Mouse (Mus musculus) heart, adult 10 weeks (tissue): ENCODE results near the gene Agap3. TPM values are rescaled to one million over a fixed set of nuclear protein-coding genes. Genes with fewer than 3 reads are reported as not detected.

ENCODE experiments used
- polyA plus RNA-seq: library from polyadenylated mRNA; stranded (reverse); fragments of 350-450 nt; fragmentation: Illumina TruSeq; extraction: RNeasy Lipid Tissue Mini Kit (QIAGEN cat#74804); gene quantifications from one replicate; pipeline ENCODE4 v1.2.3, GENCODE M21; 2014; ENCODE audit warnings: low read depth, low replicate concordance

Gene Agap3
- polyA plus RNA-seq, result 83.9 TPM

GRCm38 (mm10) chr5:24452030-24452690 is at the start of gene Agap3:
Agap3 (plus strand) TSS chr5:24452177.

GRCm38 (mm10) chr5:24413042-24413693 is 38.8 kb upstream of the Agap3 start, which contains the start of gene Asic3:
Asic3 (plus strand) TSS chr5:24413392.

GRCm38 (mm10) chr5:24423129-24424003 is 28.6 kb upstream of the Agap3 start, which contains the start of the genes Cdk5 and Slc4a2:
Cdk5 (minus strand) TSS chr5:24423530.
Slc4a2 (plus strand) TSS chr5:24423837.

GRCm38 (mm10) chr5:24444746-24445427 is 7.1 kb upstream of the Agap3 start, which contains the start of gene Fastk:
Fastk (minus strand) TSS chr5:24445287.

GRCm38 (mm10) chr5:24447624-24448298 is 4.2 kb upstream of the Agap3 start, which contains the start of gene Tmub1:
Tmub1 (minus strand) TSS chr5:24447854.

GRCm38 (mm10) chr5:24526889-24527230 is 74.9 kb downstream of the Agap3 start, which contains the start of gene Gbx1:
Gbx1 (minus strand) TSS chr5:24527202.

GRCm38 (mm10) chr5:24540387-24541143 is 88.6 kb downstream of the Agap3 start, which contains the start of gene Asb10:
Asb10 (minus strand) TSS chr5:24540978.

Other genes with a start within 250 kb of the Agap3 start
- gene Kcnh2, start 100.6 kb upstream of the Agap3 start, polyA plus RNA-seq, result 73.4 TPM
- gene Nos3, start 87.4 kb upstream of the Agap3 start, polyA plus RNA-seq, result 18.7 TPM
- gene Atg9b, start 60.0 kb upstream of the Agap3 start, polyA plus RNA-seq, result 1.4 TPM
- gene Abcb8, start 58.5 kb upstream of the Agap3 start, polyA plus RNA-seq, result 90.0 TPM
- gene Asic3, start 38.8 kb upstream of the Agap3 start, polyA plus RNA-seq, result 0.21 TPM
- 23.0 TPM for gene Cdk5, start 28.6 kb upstream of the Agap3 start, polyA plus RNA-seq
- 24.9 TPM for gene Slc4a2, start 28.3 kb upstream of the Agap3 start, polyA plus RNA-seq
- 266 TPM for gene Fastk, start 6.9 kb upstream of the Agap3 start, polyA plus RNA-seq
- gene Tmub1, start 4.3 kb upstream of the Agap3 start, polyA plus RNA-seq, result 18.0 TPM
- gene Gbx1, start 75.0 kb downstream of the Agap3 start, polyA plus RNA-seq, result not detected
- gene Asb10, start 88.8 kb downstream of the Agap3 start, polyA plus RNA-seq, result 88.1 TPM
- gene 4931409K22Rik, start 104.6 kb downstream of the Agap3 start, polyA plus RNA-seq, result not detected
- gene Abcf2, start 125.3 kb downstream of the Agap3 start, polyA plus RNA-seq, result 59.9 TPM
- gene Chpf2, start 134.6 kb downstream of the Agap3 start, polyA plus RNA-seq, result 6.5 TPM
- gene Smarcd3, start 172.2 kb downstream of the Agap3 start, polyA plus RNA-seq, result 61.2 TPM
- 36.8 TPM for gene Nub1, start 233.4 kb downstream of the Agap3 start, polyA plus RNA-seq